Mouse (Mus musculus) CH12.LX (cell line): ENCODE results near the gene Rhof. TPM values are rescaled to one million over a fixed set of nuclear protein-coding genes. Genes with fewer than 3 reads are reported as not detected.

Experiments
- DNase-seq: peaks from one replicate; pipeline ENCODE4 v3.0.0-alpha.2; 2013; ENCODE audit errors: extremely low read depth
- H3K27ac ChIP-seq: 2 replicates; pipeline ENCODE4 v1.5.1; 2012; ENCODE audit warnings: low read depth, mild to moderate bottlenecking, control low read depth, moderate library complexity; ENCODE audit not compliant: insufficient read depth
- H3K27me3 ChIP-seq: replicated peaks from 2 replicates; pipeline ENCODE3; 2012; ENCODE audit warnings: inconsistent platforms
- H3K36me3 ChIP-seq, 2 experiments: replicated peaks in 1 of 2; 2 replicates each; pipeline versions ENCODE3 to v1.6.1; 2012; ENCODE audit warnings: inconsistent platforms in 1 of 2, low read length in 1 of 2, mild to moderate bottlenecking in 1 of 2, mixed read lengths in 1 of 2, moderate library complexity in 1 of 2; ENCODE audit not compliant: control insufficient read depth in 1 of 2, insufficient read depth in 1 of 2
- H3K4me1 ChIP-seq, 2 experiments: 2 replicates each; pipeline ENCODE4 v1.6.1; 2012; ENCODE audit warnings: inconsistent platforms in 1 of 2, moderate library complexity in 1 of 2; ENCODE audit not compliant: insufficient read depth in 2 of 2, control insufficient read depth in 1 of 2
- H3K4me2 ChIP-seq: 2 replicates; pipeline ENCODE4 v1.6.1; 2012; ENCODE audit warnings: low read depth, mild to moderate bottlenecking, control low read depth; ENCODE audit not compliant: poor library complexity, insufficient read depth, severe bottlenecking
- H3K4me3 ChIP-seq, 3 experiments: fragments of 150-350 bp in 1 of 3; sonication (generic) in 1 of 3; replicated peaks in 1 of 3; 2 replicates each; pipeline versions ENCODE3 to v1.5.1; 2011 to 2012; ENCODE audit warnings: low read depth in 2 of 3, low read length in 2 of 3, mild to moderate bottlenecking in 2 of 3, moderate library complexity in 2 of 3, control low read depth in 1 of 3, improper control_type of control experiment in 1 of 3, inconsistent platforms in 1 of 3, mixed read lengths in 1 of 3; ENCODE audit not compliant: poor library complexity in 1 of 3
- H3K79me2 ChIP-seq: replicated peaks from 2 replicates; pipeline ENCODE4 v1.6.1; 2012; ENCODE audit warnings: mild to moderate bottlenecking, moderate library complexity; ENCODE audit not compliant: control insufficient read depth, poor library complexity, insufficient read depth, severe bottlenecking; ENCODE audit errors: extremely low read depth
- H3K9ac ChIP-seq: 2 replicates; pipeline ENCODE4 v1.6.1; 2012; ENCODE audit warnings: low read depth, mild to moderate bottlenecking, control low read depth, moderate library complexity; ENCODE audit not compliant: insufficient read depth
- H3K9me3 ChIP-seq: replicated peaks from 2 replicates; pipeline ENCODE3; 2012; ENCODE audit warnings: low read length, inconsistent platforms, mixed read lengths
- BHLHE40 ChIP-seq: IDR thresholded peaks from 2 replicates; pipeline ENCODE4 v1.6.1; 2011; ENCODE audit warnings: mild to moderate bottlenecking, low read depth, low read length, improper control_type of control experiment
- CHD1 ChIP-seq: IDR thresholded peaks from 2 replicates; pipeline ENCODE4 v1.6.1; 2012; ENCODE audit warnings: low read depth, low read length, improper control_type of control experiment, inconsistent platforms
- CHD2 ChIP-seq: IDR thresholded peaks from 2 replicates; pipeline ENCODE4 v1.6.1; 2011; ENCODE audit warnings: low read length, improper control_type of control experiment
- CTCF ChIP-seq, 2 experiments: IDR thresholded peaks in 1 of 2; conservative IDR thresholded peaks in 1 of 2; 2 replicates each; pipeline ENCODE4 v1.5.1; 2011 to 2012; ENCODE audit warnings: low read depth in 2 of 2, low read length in 2 of 2, improper control_type of control experiment in 1 of 2, inconsistent platforms in 1 of 2, mild to moderate bottlenecking in 1 of 2, moderate library complexity in 1 of 2
- E2F4 ChIP-seq: IDR thresholded peaks from 2 replicates; pipeline ENCODE4 v1.6.1; 2011; ENCODE audit warnings: low read depth, low read length, improper control_type of control experiment; ENCODE audit not compliant: insufficient replicate concordance
- EP300 ChIP-seq: IDR thresholded peaks from 2 replicates; pipeline ENCODE4 v1.6.1; 2011; ENCODE audit warnings: low read length, improper control_type of control experiment
- ETS1 ChIP-seq: conservative IDR thresholded peaks from 2 replicates; pipeline ENCODE4 v1.6.1; 2012; ENCODE audit warnings: low read depth, mild to moderate bottlenecking, inconsistent platforms, low read length, improper control_type of control experiment, moderate library complexity
- HCFC1 ChIP-seq: IDR thresholded peaks from 2 replicates; pipeline ENCODE4 v1.6.1; 2012; ENCODE audit warnings: low read depth, mild to moderate bottlenecking, inconsistent platforms, low read length, improper control_type of control experiment
- JUN ChIP-seq: IDR thresholded peaks from 2 replicates; pipeline ENCODE4 v1.6.1; 2011; ENCODE audit warnings: low read depth, mild to moderate bottlenecking, low read length, improper control_type of control experiment, moderate library complexity; ENCODE audit not compliant: insufficient read depth
- JUND ChIP-seq: conservative IDR thresholded peaks from 2 replicates; pipeline ENCODE4 v1.6.1; 2011; ENCODE audit warnings: low read depth, low read length, improper control_type of control experiment
- MAFK ChIP-seq: IDR thresholded peaks from 2 replicates; pipeline ENCODE4 v1.6.1; 2011; ENCODE audit warnings: low read length, improper control_type of control experiment; ENCODE audit not compliant: insufficient replicate concordance
- MAX ChIP-seq: IDR thresholded peaks from 2 replicates; pipeline ENCODE4 v1.6.1; 2011; ENCODE audit warnings: low read length, improper control_type of control experiment
- MAZ ChIP-seq: IDR thresholded peaks from 2 replicates; pipeline ENCODE4 v1.6.1; 2012; ENCODE audit warnings: low read depth, mild to moderate bottlenecking, inconsistent platforms, low read length, improper control_type of control experiment, moderate library complexity
- MYC ChIP-seq: IDR thresholded peaks from 2 replicates; pipeline ENCODE4 v1.6.1; 2011; ENCODE audit warnings: low read depth, mild to moderate bottlenecking, improper control_type of control experiment, low read length
- NELFE ChIP-seq: IDR thresholded peaks from 2 replicates; pipeline ENCODE4 v1.6.1; 2011; ENCODE audit warnings: low read depth, low read length, improper control_type of control experiment
- NRF1 ChIP-seq: IDR thresholded peaks from 2 replicates; pipeline ENCODE4 v1.6.1; 2014; ENCODE audit warnings: low read depth, mild to moderate bottlenecking, inconsistent platforms, low read length, improper control_type of control experiment, moderate library complexity
- PAX5 ChIP-seq: IDR thresholded peaks from 2 replicates; pipeline ENCODE4 v1.6.1; 2012; ENCODE audit warnings: low read length, inconsistent platforms, mixed read lengths
- POLR2A ChIP-seq: IDR thresholded peaks from 2 replicates; pipeline ENCODE4 v1.6.1; 2011; ENCODE audit warnings: low read depth, mild to moderate bottlenecking, improper control_type of control experiment, low read length
- RAD21 ChIP-seq: IDR thresholded peaks from 2 replicates; pipeline ENCODE4 v1.6.1; 2011; ENCODE audit warnings: low read depth, mild to moderate bottlenecking, low read length, improper control_type of control experiment, moderate library complexity
- SIN3A ChIP-seq: IDR thresholded peaks from 2 replicates; pipeline ENCODE4 v1.6.1; 2012; ENCODE audit warnings: low read length, improper control_type of control experiment, inconsistent platforms
- TBP ChIP-seq: conservative IDR thresholded peaks from 2 replicates; pipeline ENCODE4 v1.6.1; 2011; ENCODE audit warnings: low read depth, low read length, improper control_type of control experiment
- TCF12 ChIP-seq: IDR thresholded peaks from 2 replicates; pipeline ENCODE4 v1.6.1; 2014; ENCODE audit warnings: low read depth, mild to moderate bottlenecking, inconsistent platforms, low read length, improper control_type of control experiment
- UBTF ChIP-seq: IDR thresholded peaks from 2 replicates; pipeline ENCODE4 v1.6.1; 2012; ENCODE audit warnings: low read depth, mild to moderate bottlenecking, inconsistent platforms, low read length, improper control_type of control experiment, moderate library complexity
- USF1 ChIP-seq: IDR thresholded peaks from 2 replicates; pipeline ENCODE4 v1.6.1; 2014; ENCODE audit warnings: low read depth, mild to moderate bottlenecking, inconsistent platforms, low read length, improper control_type of control experiment
- USF2 ChIP-seq: conservative IDR thresholded peaks from 2 replicates; pipeline ENCODE4 v1.6.1; 2011; ENCODE audit warnings: low read depth, low read length, improper control_type of control experiment
- ZC3H11A ChIP-seq: IDR thresholded peaks from 2 replicates; pipeline ENCODE4 v1.6.1; 2012; ENCODE audit warnings: low read depth, mild to moderate bottlenecking, inconsistent platforms, low read length, improper control_type of control experiment
- ZMIZ1 ChIP-seq: IDR thresholded peaks from 2 replicates; pipeline ENCODE4 v1.6.1; 2012; ENCODE audit warnings: low read depth, mild to moderate bottlenecking, inconsistent platforms, low read length, improper control_type of control experiment
- ZNF384 ChIP-seq: IDR thresholded peaks from 2 replicates; pipeline ENCODE4 v1.6.1; 2012; ENCODE audit warnings: low read depth, low read length, improper control_type of control experiment, inconsistent platforms
- dilution Hi-C: fragments of 300-500 bp; cut with MboI; formaldehyde crosslinking; loops from 2 replicates; pipeline ENCODE4 v1.14.3; 2020; ENCODE audit warnings: low sequenced_read_pairs; ENCODE audit not compliant: extremely low pct_unique_long_range_greater_than_20kb, extremely low pct_ligation_motif_present
- in situ Hi-C: fragments of 300-500 bp; cut with MboI; formaldehyde crosslinking; loops from 3 replicates; pipeline ENCODE4 v1.14.3; 2019; ENCODE audit warnings: low sequenced_read_pairs, low pct_ligation_motif_present, low pct_unique_long_range_greater_than_20kb, mixed read lengths
- polyA plus RNA-seq: library from polyadenylated mRNA; unstranded; fragments of >175 nt; gene quantifications from 2 replicates; pipeline ENCODE4 v1.2.1, GENCODE M21; 2012; ENCODE audit warnings: low read depth; ENCODE audit not compliant: insufficient read length
- total RNA-seq, 2 experiments: library from RNA; depleted of rRNA; stranded (reverse); fragments of 300-350 nt in 1 of 2; fragments of >200 nt in 1 of 2; gene quantifications; 2 replicates each; pipeline ENCODE4 v1.2.3; 2012 to 2014

The Rhof gene
- total and polyA plus RNA-seq, 3 experiments = 33.6 to 56.9 (median 45.4) TPM

GRCm38 (mm10) chr5:123130030-123130813 lies 2.3 kb downstream of the Rhof start:
- peak overlapping the region; percentile 87 for H3K4me2 ChIP-seq
- dilution Hi-C loops (no loop called here), in situ Hi-C loops (loop anchor here (5.0 kb wide), 1 partner anchor 68 kb away; no protein-coding TSS in a partner anchor)
- no peaks in the 10 kb centered on the region for H3K27me3 ChIP-seq
- H3K4me3 ChIP-seq = peak overlapping the region; percentile 72 to 98 (median 79)
- DNase-seq = no peak
- H3K9me3 ChIP-seq = no peaks in the 10 kb centered on the region
- H3K27ac ChIP-seq = peak overlapping the region; percentile 98
- TF ChIP-seq EP300 (no peak), MYC (no peak), MAFK (no peak), MAX (peak; percentile 31; the same call in 1 of the 2 replicates), HCFC1 (no peak), CHD2 (no peak), USF2 (no peak), ZNF384 (no peak), POLR2A (no peak), BHLHE40 (peak; percentile 59), TCF12 (0 out of 2 replicates have a peak, but pooled peaks have one; percentile 27)
- peaks cover 7 to 84% of the 10 kb centered on the region in 2 experiments for H3K4me1 ChIP-seq
- H3K79me2 ChIP-seq = peaks cover 47% of the 10 kb centered on the region
- peaks cover 13 to 39% of the 10 kb centered on the region in 2 experiments for H3K36me3 ChIP-seq
- peak overlapping the region; percentile 72 for H3K9ac ChIP-seq

- peak overlapping the region; percentile 27 to 72 (median 52) for H3K4me3 ChIP-seq
- peak; percentile 73 for DNase-seq
- H3K4me1 ChIP-seq = peaks cover 7 to 80% of the 10 kb centered on the region in 2 experiments
- H3K27ac ChIP-seq = peak overlapping the region; percentile 98
- peaks cover 10 to 32% of the 10 kb centered on the region in 2 experiments for H3K36me3 ChIP-seq
- dilution Hi-C loops = no loop called here
- H3K79me2 ChIP-seq = peaks cover 53% of the 10 kb centered on the region
- H3K4me2 ChIP-seq = peak overlapping the region; percentile 87
- H3K9ac ChIP-seq = peak overlapping the region; percentile 72
- H3K27me3 ChIP-seq = no peaks in the 10 kb centered on the region
- in situ Hi-C loops = no loop called here
- no peaks in the 10 kb centered on the region for H3K9me3 ChIP-seq
- TF ChIP-seq ZC3H11A = no peak
- TF ChIP-seq MAZ = no peak; the same call in 1 of the 2 replicates
- TF ChIP-seq NRF1 = no peak
- TF ChIP-seq USF2 = no peak
- TF ChIP-seq JUN = peak; percentile 79
- TF ChIP-seq TCF12 = no peak
- no peak for TF ChIP-seq TBP
- no peak for TF ChIP-seq E2F4
- peak; percentile 71 for TF ChIP-seq EP300
- peak; percentile 91 for TF ChIP-seq ETS1
- no peak for TF ChIP-seq ZNF384
- TF ChIP-seq CTCF (conservative IDR thresholded peaks at IDR 0.05 in 1 of 2, IDR thresholded peaks at IDR 0.05 in 1 of 2; ENCODE audit: low read depth in 2 of 2, low read length in 2 of 2) = no peak
- no peak for TF ChIP-seq RAD21
- no peak; the same call in 1 of the 2 replicates for TF ChIP-seq SIN3A
- TF ChIP-seq JUND = peak; percentile 68; the same call in 1 of the 2 replicates
- no peak for TF ChIP-seq PAX5
- TF ChIP-seq NELFE = peak; percentile 51; the same call in 1 of the 2 replicates
- TF ChIP-seq POLR2A = peak; percentile 61
- TF ChIP-seq ZMIZ1 = no peak
- peak; percentile 66 for TF ChIP-seq HCFC1
- TF ChIP-seq USF1 = no peak
- peak; percentile 35 for TF ChIP-seq CHD2
- TF ChIP-seq MAFK = peak; percentile 39; the same call in 1 of the 2 replicates
- peak; percentile 11; the same call in 1 of the 2 replicates for TF ChIP-seq MYC
- TF ChIP-seq UBTF = no peak
- no peak for TF ChIP-seq CHD1
- peak; percentile 40; the same call in 1 of the 2 replicates for TF ChIP-seq MAX
Measured at GRCm38 (mm10) chr5:123129170-123129757, 3.2 kb downstream of the Rhof start.
